Comparison of ENCODE assay signal across 28 mouse cellular contexts in genomic region chr9:46783597-46784354, GRCm38 (mm10).
DNase-seq lines count a peak whose midpoint lies in the region; ATAC-seq and TF ChIP-seq lines count a peak whose summit lies in the region.
"Had no signal": no experiment of that assay in that cellular context is flagged by ENCODE, and none has a peak within 500 bp of the region (broad histone marks: within the 10 kb centered on the region; RNA-seq: fewer than 3 reads in every experiment).

No protein-coding gene starts in this region.

- peak; percentile 81 for ATAC-seq in forebrain, embryonic 14.5 days
- ATAC-seq in hindbrain, postnatal 0 days, result no peak
- ATAC-seq in hindbrain, embryonic 14.5 days (ENCODE audit: low FRiP score), result no peak
- ATAC-seq in midbrain, embryonic 16.5 days, result no peak
- ATAC-seq: Patski had no signal

- no peak for TF ChIP-seq CTCF in hindbrain, postnatal 0 days (IDR thresholded peaks at IDR 0.05; ENCODE audit: low read depth)

- H3K27ac ChIP-seq in forebrain, embryonic 14.5 days (ENCODE audit: low read depth, low read length), result no peak overlapping the region
- no peak overlapping the region for H3K27ac ChIP-seq in forebrain, embryonic 10.5 days
- H3K27ac ChIP-seq in hindbrain, postnatal 0 days, result no peak overlapping the region
- no peak overlapping the region for H3K27ac ChIP-seq in hindbrain, embryonic 14.5 days
- no peak overlapping the region for H3K27ac ChIP-seq in midbrain, embryonic 16.5 days (ENCODE audit: low read length)
- H3K27ac ChIP-seq: embryonic facial prominence, embryonic 12.5 days; heart, embryonic 13.5 days; hindbrain, embryonic 10.5 days; kidney, embryonic 15.5 days; liver, embryonic 14.5 days; macrophage; stomach, postnatal 0 days had no signal

- no peak overlapping the region for H3K4me3 ChIP-seq in forebrain, embryonic 14.5 days (ENCODE audit: low read depth, low read length)
- no peak overlapping the region for H3K4me3 ChIP-seq in forebrain, embryonic 10.5 days
- H3K4me3 ChIP-seq in hindbrain, postnatal 0 days (ENCODE audit: low read length), result no peak overlapping the region
- no peak overlapping the region for H3K4me3 ChIP-seq in hindbrain, embryonic 14.5 days (replicated peaks; ENCODE audit: low read length)
- H3K4me3 ChIP-seq in midbrain, embryonic 16.5 days (ENCODE audit: low read depth, low read length), result no peak overlapping the region
- H3K4me3 ChIP-seq: embryonic facial prominence, embryonic 12.5 days; heart, embryonic 13.5 days; hindbrain, embryonic 10.5 days; kidney, embryonic 15.5 days had no signal

- peak overlapping the region; percentile 19; the same call in 1 of the 2 replicates for H3K4me2 ChIP-seq in forebrain, embryonic 14.5 days (ENCODE audit: low read length)
- peak overlapping the region; percentile 30; the same call in 1 of the 2 replicates for H3K4me2 ChIP-seq in hindbrain, postnatal 0 days (ENCODE audit: low read depth, low read length)
- H3K4me2 ChIP-seq in hindbrain, embryonic 14.5 days (replicated peaks), result no peak overlapping the region
- H3K4me2 ChIP-seq in midbrain, embryonic 16.5 days (ENCODE audit: low read length), result no peak overlapping the region
- H3K4me2 ChIP-seq: embryonic facial prominence, embryonic 12.5 days; heart, embryonic 13.5 days; kidney, embryonic 15.5 days had no signal

- peaks cover 4% of the 10 kb centered on the region; the same call in 1 of the 2 replicates for H3K27me3 ChIP-seq in forebrain, embryonic 14.5 days (replicated peaks; ENCODE audit: control insufficient read depth, insufficient read depth, low read length)
- H3K27me3 ChIP-seq in forebrain, embryonic 10.5 days (ENCODE audit: poor library complexity, severe bottlenecking), result no peaks in the 10 kb centered on the region; the same call in 1 of the 2 replicates
- no peaks in the 10 kb centered on the region for H3K27me3 ChIP-seq in hindbrain, postnatal 0 days (ENCODE audit: insufficient read depth, low read length)
- H3K27me3 ChIP-seq in hindbrain, embryonic 14.5 days (ENCODE audit: control insufficient read depth, insufficient read depth, low read length), result no peaks in the 10 kb centered on the region
- H3K27me3 ChIP-seq in midbrain, embryonic 16.5 days (ENCODE audit: control insufficient read depth, insufficient read depth, low read depth, low read length), result no peaks in the 10 kb centered on the region
- H3K27me3 ChIP-seq: kidney, embryonic 15.5 days had no signal

- H3K9me3 ChIP-seq in forebrain, embryonic 14.5 days (replicated peaks; ENCODE audit: control insufficient read depth, low read length), result no peaks in the 10 kb centered on the region
- H3K9me3 ChIP-seq in forebrain, embryonic 10.5 days, result no peaks in the 10 kb centered on the region
- H3K9me3 ChIP-seq in hindbrain, postnatal 0 days (ENCODE audit: low read length), result no peaks in the 10 kb centered on the region
- H3K9me3 ChIP-seq in hindbrain, embryonic 14.5 days (ENCODE audit: control insufficient read depth, low read length), result no peaks in the 10 kb centered on the region
- H3K9me3 ChIP-seq in midbrain, embryonic 16.5 days (replicated peaks; ENCODE audit: control insufficient read depth, low read length, poor library complexity, severe bottlenecking), result no peaks in the 10 kb centered on the region
- H3K9me3 ChIP-seq: embryonic facial prominence, embryonic 12.5 days; heart, embryonic 13.5 days; hindbrain, embryonic 10.5 days; kidney, embryonic 15.5 days had no signal

- peak; percentile 79 for DNase-seq in forebrain, embryonic 14.5 days (ENCODE audit: low spot score)
- no peak for DNase-seq in forebrain, embryonic 10.5 days (ENCODE audit: extremely low spot score, low spot score)
- no peak for DNase-seq in hindbrain, postnatal 0 days (ENCODE audit: low spot score)
- DNase-seq in hindbrain, embryonic 14.5 days (ENCODE audit: low spot score), result no peak
- DNase-seq in right cerebral cortex, postnatal 10 days (ENCODE audit: low spot score in 2 of 2), result peak; percentile 15 to 17
- DNase-seq in right cerebral cortex, postnatal 4 days, result no peak
- DNase-seq: adrenal gland, postnatal 10 days; cerebellum, adult 11-12 months; cerebellum, adult 9-11 months; embryo, embryonic 11 days; heart, postnatal 10 days; kidney, adult 18-20 months; kidney, postnatal 25 days; liver; lung, adult 2 months; lung, postnatal 10 days; thymus, adult 18-20 months; thymus, postnatal 25 days had no signal

- WGBS in forebrain, embryonic 14.5 days, result 12% methylated on average over 12 of the region's 12 CpGs
- WGBS in forebrain, embryonic 10.5 days, result 88% methylated on average over 12 of the region's 12 CpGs
- 65% methylated on average over 12 of the region's 12 CpGs for WGBS in hindbrain, postnatal 0 days
- WGBS in hindbrain, embryonic 14.5 days, result 67% methylated on average over 12 of the region's 12 CpGs
- WGBS in midbrain, embryonic 16.5 days, result 78% methylated on average over 12 of the region's 12 CpGs

- H3K4me1 ChIP-seq in forebrain, embryonic 14.5 days (ENCODE audit: control insufficient read depth, insufficient read depth, low read length), result peaks cover 17% of the 10 kb centered on the region
- peaks cover 8% of the 10 kb centered on the region; the same call in 1 of the 2 replicates for H3K4me1 ChIP-seq in forebrain, embryonic 10.5 days
- no peaks in the 10 kb centered on the region for H3K4me1 ChIP-seq in hindbrain, postnatal 0 days (ENCODE audit: insufficient read depth, low read length)
- 0 out of 2 replicates have a peak, but pooled peaks cover 3% of the 10 kb centered on the region for H3K4me1 ChIP-seq in hindbrain, embryonic 14.5 days (replicated peaks; ENCODE audit: control insufficient read depth, insufficient read depth, low read length)
- no peaks in the 10 kb centered on the region for H3K4me1 ChIP-seq in midbrain, embryonic 16.5 days (ENCODE audit: control insufficient read depth, insufficient read depth, low read length)
- H3K4me1 ChIP-seq: heart, embryonic 13.5 days; hindbrain, embryonic 10.5 days; kidney, embryonic 15.5 days had no signal

- no peaks in the 10 kb centered on the region for H3K36me3 ChIP-seq in forebrain, embryonic 14.5 days (ENCODE audit: control insufficient read depth, insufficient read depth, low read length)
- H3K36me3 ChIP-seq in forebrain, embryonic 10.5 days (replicated peaks), result no peaks in the 10 kb centered on the region
- H3K36me3 ChIP-seq in hindbrain, postnatal 0 days (ENCODE audit: insufficient read depth, low read length), result no peaks in the 10 kb centered on the region
- no peaks in the 10 kb centered on the region for H3K36me3 ChIP-seq in hindbrain, embryonic 14.5 days (replicated peaks; ENCODE audit: control insufficient read depth, insufficient read depth)
- H3K36me3 ChIP-seq in midbrain, embryonic 16.5 days (ENCODE audit: control insufficient read depth, insufficient read depth, low read length), result no peaks in the 10 kb centered on the region
- H3K36me3 ChIP-seq: embryonic facial prominence, embryonic 12.5 days; G1E; heart, embryonic 13.5 days; hindbrain, embryonic 10.5 days; kidney, embryonic 15.5 days had no signal

- H3K9ac ChIP-seq in forebrain, embryonic 14.5 days (ENCODE audit: low read length), result no peak overlapping the region
- no peak overlapping the region for H3K9ac ChIP-seq in hindbrain, postnatal 0 days (replicated peaks; ENCODE audit: low read length)
- no peak overlapping the region for H3K9ac ChIP-seq in hindbrain, embryonic 14.5 days
- H3K9ac ChIP-seq in midbrain, embryonic 16.5 days (ENCODE audit: low read depth, low read length), result no peak overlapping the region
- H3K9ac ChIP-seq: embryonic facial prominence, embryonic 12.5 days; heart, embryonic 13.5 days; kidney, embryonic 15.5 days; liver, embryonic 14.5 days had no signal

Comparison
In these comparisons a context has a peak if more than half of its experiments do, and no peak if none do; other contexts are left out.
1. DNase-seq: peak in forebrain, embryonic 14.5 days (single experiment) and right cerebral cortex, postnatal 10 days (2 of 2); none in forebrain, embryonic 10.5 days (single experiment), hindbrain, postnatal 0 days (single experiment), hindbrain, embryonic 14.5 days (single experiment) and right cerebral cortex, postnatal 4 days (single experiment).
2. H3K4me2 ChIP-seq: peak in forebrain, embryonic 14.5 days (single experiment) and hindbrain, postnatal 0 days (single experiment); none in hindbrain, embryonic 14.5 days (single experiment) and midbrain, embryonic 16.5 days (single experiment).